Mouse (Mus musculus) adrenal gland, postnatal 25 days (tissue): ENCODE data around the gene Gm33543. TPM values are rescaled to one million over a fixed set of nuclear protein-coding genes. Genes with fewer than 3 reads are reported as not detected.

ENCODE experiments used
- DNase-seq: peaks from one replicate; pipeline ENCODE4 v3.0.0; 2021; ENCODE audit warnings: mixed read lengths
- total RNA-seq: library from RNA; stranded (reverse); gene quantifications from 2 replicates; pipeline ENCODE4 v1.2.3, GENCODE M21; 2021

Gm33543 gene
- total RNA-seq, 1 experiment from 2014 or later, result not detected

DNA sequence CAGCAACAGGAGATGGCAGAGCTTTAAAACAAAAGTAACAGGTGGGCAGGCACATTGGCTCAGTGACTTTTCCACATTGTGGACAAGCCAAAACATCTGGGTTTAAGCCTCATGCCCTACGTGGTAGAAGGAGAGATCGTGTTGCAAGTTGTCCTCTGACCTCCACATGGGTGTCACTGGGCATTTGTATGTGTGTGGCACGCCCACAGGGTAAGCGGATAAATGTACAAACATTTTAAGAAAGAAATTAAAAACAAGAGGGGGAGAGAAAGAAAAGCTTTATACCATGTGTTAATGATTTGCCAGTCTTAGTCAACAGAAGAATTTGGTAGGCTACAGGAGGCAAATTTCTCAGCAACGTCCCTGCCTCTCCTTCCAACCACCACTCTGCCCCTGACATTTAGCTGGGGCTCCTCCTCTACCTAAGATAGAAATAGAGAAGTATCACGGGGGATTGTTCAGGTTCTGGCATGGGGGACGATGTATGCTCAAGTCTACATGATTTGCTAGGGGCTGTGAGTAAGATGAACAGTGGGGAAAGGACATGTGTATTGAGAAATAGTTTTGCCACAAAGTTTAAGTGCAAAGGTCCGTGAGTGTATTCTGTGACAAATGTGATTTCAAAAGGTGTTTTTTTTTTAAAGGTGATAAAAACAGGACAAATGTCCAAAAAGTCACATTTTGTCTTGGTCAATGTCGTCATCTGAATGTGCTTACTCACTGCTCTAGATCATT, 6.0 kb downstream of the Gm33543 start:
- DNase-seq, result no peak

DNA sequence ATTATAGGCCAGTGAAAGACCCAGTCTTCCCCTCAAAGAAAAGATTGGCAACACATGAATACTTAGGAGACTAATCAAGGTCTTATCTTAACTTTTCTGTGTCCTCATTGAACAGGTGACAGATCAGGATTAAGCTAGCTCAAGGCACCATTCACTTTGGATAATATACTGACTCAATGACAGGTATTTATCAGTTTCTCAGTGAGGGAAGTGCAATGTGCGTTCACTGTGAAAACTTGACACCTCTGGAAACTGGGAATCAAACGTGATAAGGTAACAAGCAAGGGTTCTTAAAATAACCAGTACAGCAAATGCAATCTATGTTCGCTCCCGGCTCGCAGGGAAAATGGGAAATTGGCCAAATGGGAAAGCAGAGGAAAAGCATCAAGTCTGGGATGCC, 11.8 kb downstream of the Gm33543 start:
- DNase-seq, result no peak

DNA sequence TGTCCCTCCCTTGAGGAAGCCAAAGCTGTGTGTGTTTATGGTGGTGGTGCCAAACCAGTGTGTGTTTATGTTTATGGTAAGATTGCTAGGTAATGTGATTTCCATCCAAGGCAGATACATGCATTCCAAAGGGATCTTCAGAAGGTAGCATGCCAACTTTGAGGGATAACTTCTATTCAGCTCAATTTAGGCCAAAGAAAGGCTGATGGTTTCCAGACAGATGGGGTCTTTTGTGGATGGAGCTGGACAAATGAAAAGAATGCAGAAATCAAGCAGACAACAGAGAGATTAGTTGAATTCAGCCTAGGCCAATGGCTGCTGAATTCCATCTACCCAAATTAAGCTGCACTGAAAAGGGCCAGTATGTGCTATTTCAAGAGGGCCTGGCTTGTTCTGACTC, 13.3 kb downstream of the Gm33543 start:
- no peak for DNase-seq

DNA sequence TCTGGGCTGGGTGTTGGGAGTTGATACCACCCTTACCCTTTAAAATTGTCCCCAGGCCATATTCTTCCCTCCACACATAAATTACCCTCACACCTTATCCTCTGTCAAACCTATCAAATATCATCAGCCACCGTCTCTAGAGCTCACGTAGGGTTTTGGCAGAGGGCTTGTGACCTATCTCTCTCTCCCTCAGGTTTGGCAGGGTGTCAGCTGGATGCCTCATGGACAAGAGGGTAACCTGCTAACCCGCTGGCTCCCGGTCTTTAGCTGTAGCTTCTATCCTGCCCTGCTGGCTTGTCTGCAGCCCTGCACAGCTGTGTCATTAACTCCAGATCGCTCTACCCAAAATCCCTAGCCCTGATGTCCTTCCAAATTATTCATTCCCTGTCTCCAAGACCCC, 14.4 kb downstream of the Gm33543 start:
- DNase-seq, result no peak

DNA sequence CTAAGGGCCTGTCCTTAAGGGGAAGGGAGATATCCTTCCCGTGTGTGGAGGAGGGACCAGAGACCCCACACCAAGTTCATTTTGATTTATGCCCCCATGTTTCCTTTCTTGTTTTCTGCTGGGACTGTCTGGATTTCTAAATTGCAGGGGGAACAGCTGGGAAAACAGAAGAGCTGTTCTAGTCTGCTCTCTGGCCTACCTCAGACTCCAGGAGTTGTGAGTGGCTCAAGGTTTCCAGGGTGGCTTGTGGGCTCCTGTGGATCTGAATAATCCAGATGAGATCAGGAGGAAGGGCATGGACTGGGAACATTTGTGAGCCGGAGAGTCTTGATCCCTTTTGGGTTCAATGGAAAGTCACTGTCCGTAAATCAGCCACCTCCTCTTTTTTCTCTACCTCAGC, 17.1 kb downstream of the Gm33543 start:
- DNase-seq, result no peak

DNA sequence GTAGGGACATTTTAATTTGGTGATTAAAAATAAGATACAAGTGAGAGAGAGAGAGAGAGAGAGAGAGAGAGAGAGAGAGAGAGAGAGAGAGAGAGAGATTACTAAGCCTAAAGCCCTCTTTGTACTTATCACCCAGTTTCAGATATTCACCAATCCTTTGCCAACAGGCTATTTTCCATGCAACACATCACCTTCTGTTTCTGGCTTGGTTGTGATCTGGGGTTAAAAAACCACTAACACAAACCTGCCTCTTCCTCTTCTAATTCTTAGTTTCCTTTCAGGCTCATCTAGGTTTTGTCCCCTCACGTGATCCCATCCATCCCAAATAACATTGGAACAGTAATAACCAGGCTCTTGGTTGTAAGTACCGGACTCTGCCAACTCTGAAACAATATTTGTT, 24.2 kb downstream of the Gm33543 start:
- DNase-seq, result no peak

DNA sequence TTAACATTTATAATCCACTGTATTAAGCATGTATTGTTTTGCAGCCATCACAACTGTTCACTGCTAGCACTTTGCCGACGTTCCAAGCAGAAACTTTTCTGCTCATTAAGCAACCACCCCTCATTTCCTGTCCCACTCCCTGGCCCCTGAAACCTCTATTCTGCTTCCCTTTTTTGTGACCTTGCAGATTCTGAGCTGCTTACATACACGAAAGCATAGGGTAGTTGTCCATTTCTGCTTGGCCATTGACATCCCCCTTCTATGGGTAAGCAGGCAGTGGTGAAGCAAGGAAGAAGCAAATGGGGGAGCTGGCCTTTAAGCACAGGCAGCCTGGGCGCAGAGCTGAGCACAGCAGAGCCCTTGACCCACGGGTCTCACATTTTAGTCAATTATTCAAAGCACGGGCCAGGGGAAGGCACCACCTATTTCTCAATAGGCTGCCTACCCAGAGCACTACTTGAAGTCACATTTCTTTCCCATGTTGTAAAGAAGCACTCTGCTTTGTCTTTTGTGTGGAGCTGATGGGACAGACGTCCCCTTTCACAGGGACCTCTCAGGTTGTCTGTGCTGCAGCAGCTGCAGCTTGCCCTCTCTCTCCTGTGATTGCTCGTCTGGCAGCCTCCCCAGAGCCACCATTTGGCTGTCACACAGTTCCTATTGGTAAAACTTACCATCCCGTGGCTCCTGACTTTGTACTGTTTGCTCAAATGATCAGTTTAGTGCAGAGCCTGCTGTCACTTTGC, 25.1 kb downstream of the Gm33543 start:
- peak; percentile 9 for DNase-seq

DNA sequence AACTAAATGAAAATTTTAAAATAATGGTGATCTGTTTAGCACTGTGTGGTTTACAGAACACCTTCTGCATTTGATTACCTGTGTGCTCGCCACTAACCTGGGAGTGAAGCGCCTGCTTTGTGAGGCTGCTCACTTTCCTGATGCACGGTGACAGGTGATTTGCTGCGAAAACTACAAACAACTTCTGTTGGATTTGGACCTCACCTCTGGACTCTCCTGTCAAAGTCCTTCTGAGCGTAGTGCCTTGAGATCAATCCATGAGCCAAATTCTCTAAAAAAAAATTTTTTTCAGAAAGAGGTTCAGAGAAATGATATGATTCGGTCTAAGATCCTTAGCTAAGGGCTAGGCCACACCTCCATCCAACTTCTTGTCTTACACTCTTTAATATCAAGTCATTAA, 28.4 kb downstream of the Gm33543 start:
- no peak for DNase-seq

DNA sequence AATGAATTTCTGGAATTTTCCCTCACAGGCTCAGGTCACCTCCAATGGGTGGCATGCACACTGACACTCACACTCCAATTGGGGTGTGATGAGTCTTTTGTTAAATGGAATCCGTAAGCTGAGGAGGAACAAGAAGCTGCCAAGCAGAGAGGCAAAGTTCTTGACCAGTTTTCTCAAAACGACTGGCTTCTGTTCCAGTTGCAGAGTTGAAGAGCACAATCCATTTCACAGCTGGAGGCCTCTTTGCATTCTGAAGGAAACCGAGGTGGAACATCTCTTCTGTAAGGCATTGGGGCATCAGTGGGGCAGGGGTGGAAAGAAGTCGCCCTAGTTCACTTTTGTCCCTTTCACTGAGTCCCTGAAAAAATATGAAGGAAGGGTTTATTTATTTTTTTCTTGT, 30.9 kb downstream of the Gm33543 start:
- no peak for DNase-seq

DNA sequence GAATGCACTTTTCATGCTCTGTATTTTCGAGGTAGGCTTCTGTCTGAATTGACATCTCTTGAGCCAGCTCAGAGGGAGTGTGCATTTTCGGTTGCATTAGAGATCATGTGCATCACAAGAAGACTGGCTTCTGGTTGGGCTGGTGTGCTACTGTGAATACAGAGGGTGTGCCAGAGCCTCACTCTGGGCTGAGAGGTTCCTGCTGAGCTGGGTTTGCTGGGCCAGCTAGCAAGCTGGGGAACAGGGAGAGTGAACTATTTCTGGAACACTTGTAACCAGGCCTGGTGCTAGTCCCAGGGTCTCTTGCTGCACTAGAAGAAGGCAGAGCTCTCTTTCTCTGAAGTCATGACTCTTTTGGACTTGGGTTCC, 41.3 kb downstream of the Gm33543 start:
- DNase-seq, result no peak

DNA sequence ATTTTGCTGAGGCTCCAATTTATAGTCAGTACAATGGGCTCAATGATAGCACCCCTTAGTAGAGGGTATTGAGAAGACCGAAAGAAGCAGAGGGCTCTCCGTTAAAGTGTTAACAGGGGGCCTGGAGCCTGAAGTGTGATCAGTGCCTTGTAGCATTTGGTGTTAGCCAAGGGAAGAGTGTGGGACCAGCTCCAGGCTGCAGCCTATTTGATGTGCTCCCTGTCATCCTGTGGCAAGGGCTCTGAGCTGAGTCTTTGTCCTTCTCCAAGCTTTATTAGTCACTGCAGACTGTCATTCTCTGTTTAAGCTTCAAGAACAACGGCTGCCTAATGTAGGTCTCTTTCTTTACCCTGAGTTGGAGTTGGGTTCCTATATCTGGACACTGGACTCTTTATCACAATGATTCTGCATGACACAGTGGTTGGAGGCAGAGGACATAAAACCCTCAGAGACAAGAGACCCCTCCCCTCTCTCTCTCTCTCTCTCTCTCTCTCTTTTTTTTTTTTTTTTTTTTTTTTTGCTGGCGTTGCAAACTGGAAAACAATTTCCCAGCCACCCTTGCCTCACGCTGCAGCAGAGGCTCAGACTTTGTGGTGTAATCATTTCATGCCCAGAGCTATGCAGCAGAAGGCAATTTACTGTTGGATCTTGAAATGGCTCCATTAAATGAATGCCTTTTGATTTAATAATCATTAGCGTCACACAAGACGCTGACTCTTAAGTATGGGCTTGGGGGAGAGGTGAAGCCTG, 41.9 kb downstream of the Gm33543 start:
- no peak for DNase-seq

DNA sequence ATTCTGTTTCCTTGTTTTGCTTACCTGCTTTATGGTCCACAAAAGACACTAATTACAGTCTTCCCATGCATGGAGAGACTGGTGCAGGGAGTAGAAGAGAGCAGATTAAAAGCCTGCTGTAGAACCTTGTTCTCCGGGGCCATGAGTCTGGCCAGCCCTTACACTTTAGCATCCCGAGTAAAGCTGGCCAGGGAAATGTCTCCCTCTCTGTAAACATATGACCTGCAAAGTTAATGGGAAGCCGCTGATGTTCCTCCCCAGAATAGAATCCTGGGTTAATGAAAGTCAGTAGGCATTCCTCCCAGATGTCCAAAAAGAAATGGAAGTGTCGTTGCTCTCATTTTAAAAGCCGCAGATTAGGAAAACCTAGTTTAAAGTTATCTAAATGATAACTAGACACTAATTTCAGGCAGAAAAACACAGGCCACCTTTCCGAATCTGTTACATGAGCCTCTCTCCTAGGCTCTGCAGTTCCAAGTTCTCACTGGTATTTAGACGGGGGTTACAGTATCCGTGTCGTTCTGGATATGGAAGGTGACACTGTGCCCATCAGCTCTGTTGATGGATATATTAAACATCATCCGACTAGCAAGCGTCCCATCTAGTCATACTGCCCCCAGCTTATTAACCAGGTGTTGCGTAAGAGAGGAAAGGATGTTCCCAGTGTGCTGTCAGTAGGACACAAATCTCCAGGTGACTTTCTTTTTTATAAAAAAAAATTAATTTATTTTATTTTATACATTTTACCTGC, 44.9 kb downstream of the Gm33543 start:
- no peak for DNase-seq

DNA sequence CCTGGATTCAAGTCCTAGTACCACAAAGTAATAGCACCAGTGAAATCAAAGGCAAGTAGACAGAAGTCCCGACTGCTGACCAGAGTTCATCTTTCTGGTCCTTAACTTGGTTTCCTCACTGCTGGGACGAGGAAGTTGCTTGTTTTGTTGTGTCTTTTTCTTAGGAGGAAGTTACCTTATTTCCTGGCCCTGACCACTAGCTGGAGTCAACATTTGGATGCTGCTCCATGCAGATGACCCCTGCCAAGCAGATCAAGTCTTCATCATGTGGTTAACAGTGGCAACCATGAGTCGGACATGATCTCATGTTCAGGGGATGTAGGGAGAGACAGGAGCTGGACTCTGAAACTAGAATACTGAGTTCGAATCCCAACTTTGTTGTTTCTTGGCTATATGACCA, 47.2 kb downstream of the Gm33543 start:
- no peak for DNase-seq

DNA sequence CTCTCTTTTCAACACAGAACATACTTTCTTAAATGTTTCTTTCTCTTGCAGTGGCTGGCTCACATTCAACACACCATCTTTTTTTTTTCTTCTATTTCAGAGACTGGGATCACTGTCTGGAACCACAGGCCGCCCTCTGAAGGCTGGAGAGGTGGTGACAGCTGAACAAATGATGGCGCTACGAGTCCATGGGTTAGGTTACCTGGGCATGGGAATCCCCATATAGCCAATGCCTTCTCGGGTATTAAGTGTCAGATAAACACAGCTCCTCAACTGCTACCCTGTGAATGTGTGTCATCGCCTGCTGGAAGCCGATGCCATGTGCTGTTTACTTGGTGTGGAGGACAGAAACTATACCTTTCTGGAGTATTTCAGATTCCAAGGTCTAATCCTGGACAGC, 48.0 kb downstream of the Gm33543 start:
- DNase-seq, result no peak

DNA sequence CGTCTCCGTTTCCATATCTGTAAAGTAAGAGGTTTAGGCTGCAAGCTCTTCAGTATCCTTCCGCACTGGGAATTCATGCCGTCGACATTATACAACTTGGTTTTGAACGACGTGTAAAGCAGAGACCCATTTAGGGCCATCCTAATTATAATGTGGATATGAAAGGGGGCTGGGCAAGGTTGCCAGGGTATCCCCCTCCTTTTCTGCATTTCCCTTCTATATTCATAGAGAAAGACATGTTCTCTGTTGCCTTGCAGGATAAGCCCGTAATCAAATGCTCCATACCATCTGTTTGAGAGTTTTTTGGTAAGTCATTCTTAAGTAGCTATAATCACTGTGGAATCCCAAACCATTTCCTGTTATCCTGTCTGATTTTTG, 51.3 kb downstream of the Gm33543 start:
- DNase-seq, result no peak

DNA sequence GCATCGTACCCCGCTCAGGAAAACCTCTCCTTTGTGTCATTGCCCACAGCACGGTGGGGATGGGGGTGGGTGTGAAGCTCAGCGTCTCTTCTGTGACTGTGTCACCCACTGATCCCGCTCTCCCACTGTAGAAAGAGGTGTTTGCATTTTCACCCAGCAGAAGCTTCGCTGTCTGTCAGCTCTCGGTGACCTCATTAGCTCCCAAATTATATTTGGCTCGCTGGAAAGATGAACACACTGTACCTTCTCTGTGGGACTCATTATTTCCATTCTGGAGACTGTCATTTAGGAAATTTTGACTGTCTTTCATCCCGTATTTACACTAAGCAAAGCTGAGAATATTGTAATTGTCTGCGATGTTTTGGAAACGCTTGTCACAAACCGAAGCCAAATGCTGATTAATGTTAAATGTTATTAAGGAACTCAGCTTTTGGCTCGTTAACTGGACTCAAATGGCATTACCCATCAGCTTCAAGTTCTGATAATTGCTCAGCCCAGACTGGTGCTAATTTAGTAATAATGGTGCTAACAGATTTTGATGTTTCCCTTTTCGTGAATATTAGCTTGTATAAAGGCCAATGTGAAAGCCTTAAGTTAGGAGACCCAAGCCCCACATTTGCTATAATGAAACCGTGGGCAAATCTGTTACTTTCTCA, 51.8 kb downstream of the Gm33543 start:
- DNase-seq, result no peak

DNA sequence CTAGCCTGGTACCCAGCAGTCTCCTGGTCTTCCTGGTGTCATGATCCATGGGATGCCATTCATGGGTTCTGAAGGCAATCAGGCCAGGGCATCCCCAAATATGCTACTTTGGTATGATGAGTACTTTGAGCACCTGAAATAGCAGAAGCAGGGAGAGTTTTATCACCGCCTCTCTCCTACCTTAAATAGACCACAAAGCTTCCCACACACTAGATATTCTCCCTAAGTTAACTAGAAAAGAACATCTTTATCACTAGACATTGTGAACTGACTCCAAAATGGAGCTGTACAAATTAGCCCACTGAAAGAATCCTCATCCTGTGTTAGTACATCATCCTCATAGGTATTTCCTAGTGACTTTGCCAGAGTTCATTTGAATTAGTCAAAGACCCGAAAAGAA, 55.6 kb downstream of the Gm33543 start:
- DNase-seq, result no peak

DNA sequence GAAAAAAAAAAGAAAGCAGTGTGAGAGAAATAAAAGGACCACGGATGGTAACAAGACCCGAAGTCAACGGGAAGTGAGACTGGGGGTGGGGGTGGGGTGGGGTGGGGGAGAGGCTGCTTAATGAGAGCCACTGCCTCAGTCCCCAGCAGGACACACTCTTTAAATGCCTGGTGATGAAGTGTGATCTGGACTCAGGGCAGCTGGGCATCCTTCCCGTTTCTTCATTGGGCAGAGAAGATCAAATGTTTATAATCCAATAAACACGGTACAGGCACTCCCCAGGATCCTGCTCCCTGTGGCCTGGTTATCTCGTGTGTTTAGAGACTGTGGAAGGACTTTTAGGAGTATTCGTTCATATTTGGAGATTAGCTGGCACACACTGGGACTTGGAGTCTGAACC, 57.9 kb downstream of the Gm33543 start:
- DNase-seq, result no peak

DNA sequence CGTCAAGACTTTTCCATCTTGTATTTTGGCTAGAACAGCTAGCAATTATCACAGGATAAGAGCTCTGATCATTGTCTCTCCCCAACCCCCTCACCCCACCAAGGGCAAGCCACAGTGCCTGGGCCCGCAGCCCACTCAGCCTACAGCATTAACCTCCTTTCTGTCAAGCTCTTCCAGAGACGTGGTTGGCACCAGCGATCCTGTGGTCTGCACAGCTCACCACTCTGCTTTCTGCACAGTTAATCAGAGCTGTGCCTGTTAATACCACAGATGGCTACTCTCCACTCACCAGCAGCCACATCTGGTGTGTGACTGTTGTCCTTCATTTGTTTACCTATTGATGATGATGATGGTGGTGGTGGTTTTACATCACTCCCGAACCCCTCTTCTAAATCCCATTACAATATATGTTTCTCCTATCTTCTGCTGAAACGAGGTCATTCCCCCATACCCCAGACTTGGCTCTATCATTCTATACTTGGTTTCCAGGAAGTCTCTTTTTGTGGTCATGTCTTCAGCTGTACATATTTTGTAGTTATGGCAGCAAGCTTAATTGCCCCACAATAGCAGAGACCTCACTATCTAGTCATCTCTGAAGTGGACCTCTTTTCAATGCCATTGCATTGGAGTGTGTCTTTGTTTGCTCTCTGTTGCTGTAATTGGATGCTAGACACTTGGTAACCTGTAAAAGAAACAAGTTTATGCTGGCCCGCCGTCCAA, 61.7 kb downstream of the Gm33543 start:
- no peak for DNase-seq

DNA sequence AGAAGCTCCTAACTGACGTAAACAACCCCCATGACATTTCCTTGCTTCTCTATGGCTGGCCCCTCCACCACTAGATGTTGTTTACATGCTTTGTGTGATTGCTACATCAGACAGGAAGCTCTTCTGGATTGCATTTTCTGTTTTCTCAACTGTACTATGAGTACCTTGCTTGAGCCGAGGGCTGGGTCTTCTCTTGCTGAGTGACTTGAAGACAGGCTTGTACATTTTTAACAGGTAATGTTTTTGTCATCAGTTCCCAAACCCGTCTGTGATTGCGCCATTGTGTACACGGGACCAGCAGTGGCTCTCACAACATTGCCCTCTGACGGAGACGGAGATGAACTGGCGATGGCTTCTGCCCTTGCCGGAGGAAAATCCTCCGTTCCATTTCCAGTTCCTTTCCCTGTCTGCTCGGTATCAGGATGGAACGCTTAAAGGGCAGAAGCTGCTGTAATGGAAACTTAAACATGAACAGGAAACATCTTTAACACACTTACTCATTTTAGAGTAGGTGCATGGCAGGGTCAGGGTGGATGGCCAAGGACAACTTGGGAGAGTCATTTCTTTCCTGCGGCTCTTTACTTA, 62.8 kb downstream of the Gm33543 start:
- DNase-seq, result peak; percentile 21

DNA sequence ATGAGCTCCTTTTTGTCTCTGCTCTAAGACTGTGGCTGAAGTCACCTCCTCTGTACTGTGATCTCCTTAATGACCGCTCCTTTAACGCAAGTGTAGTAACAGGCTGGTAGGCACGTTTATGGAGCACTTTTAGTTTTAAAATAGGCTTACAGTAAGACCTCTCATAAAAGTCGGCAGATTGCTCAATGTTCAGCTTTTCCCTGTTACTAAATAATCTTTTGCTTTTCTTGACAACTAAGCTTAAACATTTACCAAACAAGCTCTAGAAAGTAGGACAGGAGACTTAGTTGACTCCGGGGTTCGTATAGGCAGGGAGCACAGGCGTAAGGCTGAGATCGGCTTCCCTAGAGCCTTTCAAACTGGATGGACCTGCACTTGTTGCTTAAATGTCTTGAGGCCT, 64.1 kb downstream of the Gm33543 start:
- DNase-seq, result no peak
